Mouse (Mus musculus) brain, adult 10 weeks (tissue): ENCODE results near the gene Fbxl17. TPM values are rescaled to one million over a fixed set of nuclear protein-coding genes. Genes with fewer than 3 reads are reported as not detected.

Source experiments
- polyA plus RNA-seq: library from polyadenylated mRNA; stranded (reverse); fragments of 350-450 nt; fragmentation: Illumina TruSeq; extraction: RNeasy Lipid Tissue Mini Kit (QIAGEN cat#74804); gene quantifications from one replicate; pipeline ENCODE4 v1.2.3, GENCODE M21; 2015; ENCODE audit warnings: low read depth, low replicate concordance

Fbxl17 gene
- polyA plus RNA-seq: 41.2 TPM

GRCm38 (mm10) chr17:63499636-63500155, at the start of gene Fbxl17:
Gene Fbxl17, minus strand, starts transcription at chr17:63500017.

